Mouse (Mus musculus): ENCODE measurements around the gene Glis2. TPM values are rescaled to one million over a fixed set of nuclear protein-coding genes. Genes with fewer than 3 reads are reported as not detected.

Glis2 gene
- polyA plus RNA-seq, 1 experiment from 2014 or later, result 22.2 TPM

DNA sequence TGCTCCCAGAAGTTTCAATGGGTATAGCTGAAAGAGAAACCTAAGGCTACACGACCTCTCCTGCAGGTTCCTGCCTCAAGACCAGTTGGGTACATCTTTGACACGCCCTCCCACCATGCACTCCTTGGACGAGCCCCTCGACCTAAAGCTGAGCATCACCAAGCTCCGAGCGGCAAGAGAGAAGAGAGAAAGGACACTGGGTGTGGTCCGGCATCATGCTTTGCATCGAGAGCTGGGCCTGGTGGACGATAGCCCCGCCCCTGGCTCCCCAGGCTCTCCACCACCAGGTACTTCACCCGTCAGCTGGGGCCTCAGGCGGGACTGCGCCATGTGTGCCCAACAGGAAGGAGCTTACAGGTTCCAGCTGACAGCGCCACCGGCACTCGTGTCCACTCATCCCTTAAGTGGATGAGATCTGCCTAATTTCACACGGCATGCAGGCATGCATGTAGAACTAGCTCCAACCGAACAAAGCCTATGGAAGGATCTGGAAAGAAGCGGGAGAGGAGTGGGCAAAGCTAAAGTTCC is 14.1 kb downstream of the Glis2 start:
- Histone ChIP-seq H3K9ac (no peak overlapping the region), H3K9me3 (no peaks in the 10 kb centered on the region), H3K4me1 (replicated peaks) (peaks cover 46% of the 10 kb centered on the region), H3K27me3 (no peaks in the 10 kb centered on the region), H3K36me3 (peaks cover 45% of the 10 kb centered on the region), H3K4me2 (no peak overlapping the region), H3K27ac (replicated peaks) (no peak overlapping the region), H3K4me3 (no peak overlapping the region)
- 88% methylated on average over 19 of the region's 19 CpGs for WGBS
- no peak for ATAC-seq (ENCODE audit: low read depth)

DNA sequence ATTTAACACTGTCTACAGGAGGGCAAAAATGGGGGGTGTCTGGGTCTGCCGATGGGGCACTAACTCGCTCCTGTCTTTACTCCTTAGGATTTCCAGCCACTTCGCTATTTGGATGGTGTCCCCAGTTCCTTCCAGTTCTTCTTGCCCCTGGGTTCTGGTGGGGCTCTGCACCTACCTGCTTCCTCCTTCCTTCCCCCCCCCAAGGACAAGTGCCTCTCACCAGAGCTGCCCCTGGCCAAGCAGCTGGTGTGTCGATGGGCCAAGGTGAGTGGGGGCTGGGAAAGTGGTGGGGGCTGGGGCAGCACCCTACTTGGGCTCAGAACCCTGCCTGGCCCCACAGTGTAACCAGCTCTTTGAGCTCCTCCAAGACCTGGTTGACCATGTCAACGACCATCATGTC is 16.7 kb downstream of the Glis2 start:
- H3K9ac ChIP-seq, result no peak overlapping the region
- ATAC-seq (ENCODE audit: low read depth), result no peak
- H3K4me2 ChIP-seq, result no peak overlapping the region
- no peak overlapping the region for H3K4me3 ChIP-seq
- peaks cover 20% of the 10 kb centered on the region for H3K4me1 ChIP-seq (replicated peaks)
- H3K27ac ChIP-seq (replicated peaks), result no peak overlapping the region
- WGBS, result 96% methylated on average over 5 of the region's 5 CpGs
- no peaks in the 10 kb centered on the region for H3K27me3 ChIP-seq
- H3K36me3 ChIP-seq, result peaks cover 71% of the 10 kb centered on the region
- no peaks in the 10 kb centered on the region for H3K9me3 ChIP-seq

DNA sequence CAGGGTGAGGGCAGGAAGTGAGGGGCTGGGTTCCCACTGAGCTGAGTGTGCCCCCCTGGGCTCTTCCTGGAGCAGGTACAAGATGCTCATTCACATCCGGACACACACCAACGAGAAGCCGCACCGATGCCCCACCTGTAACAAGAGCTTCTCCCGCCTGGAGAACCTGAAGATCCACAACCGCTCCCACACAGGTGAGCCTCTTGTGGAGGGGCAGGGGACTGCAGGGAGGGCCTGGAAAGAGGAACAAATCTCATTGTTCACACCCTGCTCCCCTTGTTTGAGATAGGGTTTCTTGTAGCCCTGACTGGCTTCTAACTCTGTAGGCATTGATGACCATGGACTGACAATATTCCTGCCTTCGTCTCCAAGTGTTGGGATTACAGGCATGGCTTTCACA is 17.2 kb downstream of the Glis2 start:
- ATAC-seq (ENCODE audit: low read depth), result no peak
- Histone ChIP-seq H3K4me1 (replicated peaks) (peaks cover 15% of the 10 kb centered on the region), H3K36me3 (peaks cover 76% of the 10 kb centered on the region), H3K4me3 (no peak overlapping the region), H3K4me2 (no peak overlapping the region), H3K27ac (replicated peaks) (no peak overlapping the region), H3K9me3 (no peaks in the 10 kb centered on the region), H3K27me3 (no peaks in the 10 kb centered on the region), H3K9ac (no peak overlapping the region)
- WGBS, result 94% methylated on average over 7 of the region's 7 CpGs

DNA sequence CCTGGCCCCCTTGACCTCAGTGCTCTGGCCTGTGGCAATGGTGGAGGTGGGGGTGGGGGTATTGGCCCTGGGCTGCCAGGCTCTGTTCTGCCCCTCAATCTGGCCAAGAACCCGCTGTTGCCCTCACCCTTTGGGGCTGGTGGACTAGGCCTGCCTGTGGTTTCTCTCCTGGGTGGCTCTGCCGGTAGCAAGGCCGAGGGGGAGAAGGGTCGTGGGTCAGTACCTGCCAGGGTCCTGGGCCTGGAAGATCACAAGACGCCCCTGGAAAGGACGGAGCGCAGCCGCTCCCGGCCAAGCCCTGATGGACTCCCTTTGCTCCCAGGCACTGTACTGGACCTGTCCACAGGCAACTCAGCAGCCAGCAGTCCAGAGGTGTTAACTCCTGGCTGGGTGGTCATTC is 19.2 kb downstream of the Glis2 start:
- no peaks in the 10 kb centered on the region for H3K27me3 ChIP-seq
- H3K4me3 ChIP-seq, result no peak overlapping the region
- H3K4me2 ChIP-seq, result no peak overlapping the region
- no peak for ATAC-seq (ENCODE audit: low read depth)
- no peak overlapping the region for H3K27ac ChIP-seq (replicated peaks)
- WGBS, result 93% methylated on average over 9 of the region's 9 CpGs
- no peaks in the 10 kb centered on the region for H3K9me3 ChIP-seq
- no peak overlapping the region for H3K9ac ChIP-seq
- H3K36me3 ChIP-seq, result peaks cover 86% of the 10 kb centered on the region
- no peaks in the 10 kb centered on the region for H3K4me1 ChIP-seq (replicated peaks)

DNA sequence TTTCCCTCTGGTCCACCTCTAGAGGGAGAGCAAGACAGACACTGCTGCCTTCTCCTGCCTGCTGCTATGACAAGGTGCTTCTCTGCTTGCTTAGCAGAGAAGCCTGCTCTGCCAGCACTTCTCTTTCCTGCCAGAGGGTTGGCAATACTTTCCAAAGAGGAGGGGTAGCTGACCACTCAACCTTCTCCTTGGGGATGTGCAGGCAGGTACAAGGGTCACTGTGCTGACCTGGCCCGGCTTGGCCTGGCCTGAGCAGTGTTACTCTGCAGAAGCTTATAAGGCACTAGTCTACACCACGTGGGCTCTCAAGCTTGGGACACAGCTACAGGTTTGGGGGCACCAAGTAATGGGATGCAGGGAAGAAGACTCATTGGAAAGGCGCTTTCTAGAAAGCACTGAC is 20.1 kb downstream of the Glis2 start:
- H3K4me1 ChIP-seq (replicated peaks), result no peaks in the 10 kb centered on the region
- H3K9me3 ChIP-seq, result no peaks in the 10 kb centered on the region
- no peak for ATAC-seq (ENCODE audit: low read depth)
- H3K4me3 ChIP-seq, result no peak overlapping the region
- no peak overlapping the region for H3K4me2 ChIP-seq
- no peaks in the 10 kb centered on the region for H3K27me3 ChIP-seq
- H3K9ac ChIP-seq, result no peak overlapping the region
- H3K27ac ChIP-seq (replicated peaks), result no peak overlapping the region
- peaks cover 87% of the 10 kb centered on the region for H3K36me3 ChIP-seq
- 90% methylated on average over 3 of the region's 3 CpGs for WGBS

DNA sequence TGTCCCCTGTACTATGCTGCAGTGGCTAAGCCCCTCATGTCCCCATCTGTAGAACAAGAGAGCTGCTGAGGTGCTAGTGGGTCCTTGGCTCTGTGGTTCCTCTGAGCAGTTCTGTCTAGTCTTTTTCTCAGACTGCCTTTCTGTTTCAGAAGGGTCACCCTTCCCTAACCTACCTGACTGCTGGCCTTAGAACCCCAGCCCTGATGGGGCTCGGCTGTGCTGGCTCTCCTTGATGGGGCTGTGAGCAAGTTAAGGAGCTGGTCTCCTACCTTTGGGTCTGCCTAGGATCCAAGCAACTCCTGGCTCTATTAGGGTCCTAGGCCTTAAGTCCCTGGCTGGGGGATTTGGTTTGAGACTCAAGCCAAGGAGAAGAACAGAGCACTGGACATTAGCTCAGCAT is 20.8 kb downstream of the Glis2 start:
- H3K4me3 ChIP-seq, result no peak overlapping the region
- no peaks in the 10 kb centered on the region for H3K4me1 ChIP-seq (replicated peaks)
- WGBS, result 91% methylated on average over 1 of the region's 1 CpGs
- ATAC-seq (ENCODE audit: low read depth), result no peak
- no peak overlapping the region for H3K4me2 ChIP-seq
- no peak overlapping the region for H3K27ac ChIP-seq (replicated peaks)
- H3K9ac ChIP-seq, result peak overlapping the region; percentile 17; the same call in 1 of the 2 replicates
- H3K36me3 ChIP-seq, result peaks cover 81% of the 10 kb centered on the region
- H3K27me3 ChIP-seq, result no peaks in the 10 kb centered on the region
- H3K9me3 ChIP-seq, result no peaks in the 10 kb centered on the region

DNA sequence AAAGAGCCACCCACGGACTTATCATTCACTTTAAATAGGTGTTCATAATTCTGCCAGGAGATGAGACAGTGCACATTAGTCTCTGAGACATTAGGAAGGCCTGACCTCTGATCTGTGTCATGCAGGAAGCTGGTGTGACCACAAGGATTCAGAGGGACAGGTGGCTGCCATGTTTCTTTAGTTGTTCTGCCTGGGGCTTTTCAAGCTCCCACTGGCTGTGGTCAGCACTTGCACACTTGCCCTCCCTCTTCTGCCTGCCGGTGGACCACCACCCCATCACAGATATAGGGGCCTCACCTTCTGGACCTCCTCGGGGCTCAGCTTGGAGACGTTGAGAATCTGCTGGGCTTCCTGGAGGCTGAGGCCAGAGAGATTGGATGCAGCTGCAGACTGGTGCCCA is 22.3 kb downstream of the Glis2 start:
- Histone ChIP-seq H3K9ac (no peak overlapping the region), H3K36me3 (peaks cover 65% of the 10 kb centered on the region), H3K9me3 (no peaks in the 10 kb centered on the region), H3K4me1 (replicated peaks) (peaks cover 5% of the 10 kb centered on the region; the same call in 1 of the 2 replicates), H3K27me3 (no peaks in the 10 kb centered on the region), H3K27ac (replicated peaks) (no peak overlapping the region), H3K4me2 (no peak overlapping the region), H3K4me3 (no peak overlapping the region)
- 80% methylated on average over 4 of the region's 4 CpGs for WGBS
- ATAC-seq (ENCODE audit: low read depth), result no peak

DNA sequence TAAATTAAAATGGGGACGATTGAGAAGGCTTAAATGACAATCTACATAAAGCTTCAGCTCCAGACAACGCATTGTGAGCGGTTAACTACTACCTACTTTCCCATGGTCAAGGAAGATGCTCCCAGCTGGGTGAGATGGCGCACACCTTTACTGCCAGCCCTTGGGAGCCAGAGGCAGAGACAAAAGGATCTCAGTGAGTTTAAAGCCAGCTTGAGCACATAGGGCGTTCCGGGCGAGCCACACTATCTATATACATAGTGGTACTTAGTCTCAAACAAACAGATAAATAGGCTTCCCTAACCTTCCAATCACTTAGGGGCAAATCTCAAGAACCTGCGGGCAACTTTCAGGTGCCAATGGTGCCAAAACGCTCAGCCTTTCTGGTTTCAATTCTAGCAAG is 29.6 kb downstream of the Glis2 start:
- Histone ChIP-seq H3K27ac (replicated peaks) (peak overlapping the region; percentile 89), H3K4me2 (peak overlapping the region; percentile 72), H3K36me3 (peaks cover 21% of the 10 kb centered on the region), H3K27me3 (no peaks in the 10 kb centered on the region), H3K4me1 (replicated peaks) (peaks cover 28% of the 10 kb centered on the region), H3K4me3 (peak overlapping the region; percentile 74), H3K9me3 (no peaks in the 10 kb centered on the region), H3K9ac (peak overlapping the region; percentile 87)
- WGBS, result 21% methylated on average over 9 of the region's 9 CpGs
- peak; percentile 36 for ATAC-seq (ENCODE audit: low read depth)

DNA sequence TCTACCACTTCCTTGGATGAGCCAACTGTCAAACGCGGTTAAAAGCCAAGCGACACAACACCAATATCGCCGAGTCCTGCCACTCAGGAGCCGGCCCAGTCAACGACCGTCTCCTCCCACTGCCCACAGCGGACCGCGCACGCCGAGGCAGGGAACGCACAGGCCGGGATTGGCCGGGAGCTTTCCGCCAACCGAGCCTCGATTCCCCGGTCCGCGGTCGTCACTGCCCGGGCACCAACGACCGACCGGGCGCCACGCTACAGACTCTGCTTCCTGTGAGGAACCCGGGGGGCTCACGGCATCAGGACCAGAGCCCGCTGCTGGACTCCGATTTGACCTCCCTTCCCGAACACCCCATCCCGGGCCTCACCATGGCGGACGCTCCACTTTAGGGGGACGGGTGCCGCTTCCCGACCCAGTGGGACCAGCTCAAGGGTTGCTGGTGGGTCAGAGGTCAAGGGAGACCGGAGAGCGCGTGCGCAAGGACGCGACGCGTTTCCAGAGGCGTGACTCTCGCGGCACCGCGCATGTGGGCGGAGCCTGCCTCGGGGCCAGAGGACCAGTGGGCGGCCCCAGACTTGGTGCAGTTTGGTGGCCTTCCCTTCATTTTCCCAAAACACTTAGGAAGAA is 30.1 kb downstream of the Glis2 start, which contains the start of gene Pam16:
Pam16 (minus strand) TSS at position 508 of the 630 bp plus-strand sequence.
- Histone ChIP-seq H3K36me3 (peaks cover 18% of the 10 kb centered on the region), H3K4me3 (peak within 1 kb of the TSS; percentile 74), H3K27ac (replicated peaks) (peak within 1 kb of the TSS; percentile 89), H3K4me2 (peak within 1 kb of the TSS; percentile 72), H3K27me3 (no peaks in the 10 kb centered on the region), H3K9me3 (no peaks in the 10 kb centered on the region), H3K9ac (peak within 1 kb of the TSS; percentile 87), H3K4me1 (replicated peaks) (peaks cover 28% of the 10 kb centered on the region)
- ATAC-seq (ENCODE audit: low read depth), result peak; percentile 84
- under 1% methylated on average over 56 of the region's 56 CpGs for WGBS

DNA sequence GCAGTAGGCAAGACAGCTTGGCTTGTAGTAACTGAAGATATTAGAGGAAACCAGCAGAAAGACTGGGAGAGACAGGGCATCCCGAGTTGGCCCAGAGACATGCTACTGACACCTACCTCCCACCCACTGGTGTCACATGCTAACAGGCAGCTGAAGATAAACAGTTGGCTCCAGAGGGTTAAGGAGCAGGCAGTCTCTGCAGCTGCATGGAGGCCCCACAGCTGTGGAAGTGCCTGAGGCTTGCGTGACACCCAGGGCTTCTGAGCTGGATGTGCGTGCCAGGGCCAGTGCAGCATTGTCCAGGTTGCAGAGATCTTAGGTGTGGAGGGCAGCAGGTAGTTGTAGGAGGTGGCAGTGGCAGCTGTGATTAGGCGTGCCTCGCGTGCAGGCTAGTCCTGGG is 32.6 kb downstream of the Glis2 start:
- Histone ChIP-seq H3K36me3 (peaks cover 23% of the 10 kb centered on the region), H3K4me1 (replicated peaks) (peaks cover 23% of the 10 kb centered on the region), H3K9me3 (no peaks in the 10 kb centered on the region), H3K27me3 (no peaks in the 10 kb centered on the region), H3K4me2 (no peak overlapping the region), H3K4me3 (no peak overlapping the region), H3K27ac (replicated peaks) (no peak overlapping the region), H3K9ac (no peak overlapping the region)
- no peak for ATAC-seq (ENCODE audit: low read depth)
- WGBS, result 93% methylated on average over 6 of the region's 6 CpGs

DNA sequence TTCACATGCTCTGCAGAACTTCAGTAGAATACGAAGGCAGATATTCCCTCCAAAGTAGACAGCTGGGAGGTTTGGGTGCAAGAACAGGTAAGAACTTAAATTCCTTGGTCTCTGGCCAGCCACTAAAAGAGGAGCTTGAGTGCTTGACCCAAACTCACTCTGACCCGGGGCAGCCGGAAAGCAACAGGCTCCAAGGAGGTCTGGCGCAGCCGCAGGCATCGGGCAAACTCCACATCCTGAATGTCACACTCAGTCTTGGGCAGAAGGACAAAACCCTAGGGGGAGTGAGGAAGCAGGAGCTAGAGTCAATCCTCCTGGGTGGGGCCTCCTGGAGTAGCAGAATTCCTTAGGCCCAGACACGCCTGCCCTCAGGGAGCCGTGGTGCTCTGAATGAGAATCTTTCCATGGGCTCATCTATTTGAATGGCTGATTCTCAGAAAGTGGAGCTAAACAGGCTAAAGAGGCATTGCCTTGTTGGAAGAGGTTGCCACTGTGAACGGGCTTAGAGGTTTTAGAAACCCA is 34.4 kb downstream of the Glis2 start:
- no peak overlapping the region for H3K27ac ChIP-seq (replicated peaks)
- ATAC-seq (ENCODE audit: low read depth), result no peak
- 91% methylated on average over 9 of the region's 9 CpGs for WGBS
- H3K9ac ChIP-seq, result no peak overlapping the region
- H3K4me2 ChIP-seq, result no peak overlapping the region
- peaks cover 7% of the 10 kb centered on the region for H3K4me1 ChIP-seq (replicated peaks)
- no peaks in the 10 kb centered on the region for H3K9me3 ChIP-seq
- peaks cover 39% of the 10 kb centered on the region for H3K36me3 ChIP-seq
- no peaks in the 10 kb centered on the region for H3K27me3 ChIP-seq
- no peak overlapping the region for H3K4me3 ChIP-seq

DNA sequence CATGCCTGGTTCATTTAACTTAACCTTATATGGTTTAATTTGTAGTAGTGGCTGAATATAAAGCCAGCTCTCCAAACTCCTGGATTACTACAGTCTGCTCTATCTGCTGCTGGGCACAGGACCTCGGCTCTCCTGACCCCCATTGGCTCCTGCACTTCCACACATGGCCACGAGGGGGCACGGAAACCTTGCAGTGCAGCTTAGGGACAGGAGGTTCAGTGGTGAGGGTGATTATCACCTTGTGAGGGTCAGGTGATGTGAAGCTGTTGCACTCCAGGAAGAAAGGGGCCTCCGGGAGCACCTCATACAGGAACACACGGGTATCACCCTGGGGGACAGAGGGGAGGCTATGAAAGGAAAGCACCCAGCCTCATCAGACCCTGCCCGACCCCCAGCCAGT is 35.4 kb downstream of the Glis2 start:
- Histone ChIP-seq H3K36me3 (peaks cover 47% of the 10 kb centered on the region), H3K4me2 (no peak overlapping the region), H3K4me3 (no peak overlapping the region), H3K4me1 (replicated peaks) (peaks cover 5% of the 10 kb centered on the region; the same call in 1 of the 2 replicates), H3K27ac (replicated peaks) (no peak overlapping the region), H3K9me3 (no peaks in the 10 kb centered on the region), H3K27me3 (no peaks in the 10 kb centered on the region), H3K9ac (no peak overlapping the region)
- no peak for ATAC-seq (ENCODE audit: low read depth)
- WGBS, result 27% methylated on average over 6 of the region's 6 CpGs

DNA sequence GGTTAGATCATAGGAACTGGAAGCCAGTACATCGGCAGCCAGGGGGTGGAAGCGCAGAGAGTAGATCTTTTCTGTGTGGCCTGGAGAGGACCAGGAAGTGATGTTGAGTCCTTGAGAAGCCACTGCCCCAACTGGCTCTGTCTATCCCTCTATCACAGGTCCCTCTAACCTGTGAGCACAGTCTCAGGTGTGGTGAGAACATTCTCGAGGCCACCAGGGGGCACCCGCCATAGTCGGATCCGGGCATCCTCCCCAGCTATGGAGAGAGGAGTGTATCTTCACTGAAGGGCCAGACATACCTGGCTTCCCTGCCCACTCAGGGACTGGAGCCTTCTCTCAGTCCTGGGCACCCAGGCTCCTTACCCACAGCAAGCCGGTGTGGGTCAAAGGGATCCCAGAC is 37.5 kb downstream of the Glis2 start:
- Histone ChIP-seq H3K4me3 (no peak overlapping the region), H3K36me3 (peaks cover 44% of the 10 kb centered on the region), H3K9ac (no peak overlapping the region), H3K4me2 (no peak overlapping the region), H3K4me1 (replicated peaks) (no peaks in the 10 kb centered on the region), H3K27ac (replicated peaks) (no peak overlapping the region), H3K27me3 (no peaks in the 10 kb centered on the region), H3K9me3 (no peaks in the 10 kb centered on the region)
- WGBS, result 55% methylated on average over 7 of the region's 7 CpGs
- ATAC-seq (ENCODE audit: low read depth), result no peak
